10 mouse cellular contexts compared by ENCODE assay signal in the genomic region with DNA sequence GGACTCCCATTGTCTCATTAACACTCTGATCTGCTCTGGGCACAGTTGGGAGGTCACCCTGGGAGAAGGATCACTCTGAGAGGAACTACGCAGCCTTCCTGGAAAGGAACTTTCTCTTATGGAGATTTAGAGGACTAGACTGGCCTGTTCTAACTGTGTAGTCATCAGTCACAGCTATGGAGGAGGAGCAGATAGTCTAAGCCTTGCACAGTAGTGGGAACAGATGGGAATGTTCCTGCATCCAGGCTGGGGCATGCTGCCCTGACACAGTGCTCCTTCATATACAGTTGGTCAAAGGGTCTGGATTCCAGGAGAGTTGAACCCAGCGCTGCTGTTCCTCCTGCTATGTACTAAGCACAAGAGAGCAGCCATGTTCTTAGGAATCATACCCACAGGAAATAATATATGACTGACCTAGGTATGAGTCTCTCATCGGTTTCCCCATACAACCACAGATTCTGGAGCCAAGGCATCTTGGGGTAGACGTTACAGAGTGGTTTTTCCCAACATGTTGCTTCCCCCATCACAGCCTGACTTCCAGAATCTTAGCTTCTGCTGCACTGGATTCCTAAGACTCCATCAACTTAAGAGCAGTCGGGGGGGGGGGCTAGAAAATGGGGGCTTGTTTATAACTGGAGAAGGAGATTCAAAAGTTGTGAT. TPM values are rescaled to one million over a fixed set of nuclear protein-coding genes. Genes with fewer than 3 reads are reported as not detected.
DNase-seq lines count a peak whose midpoint lies in the region; ATAC-seq and TF ChIP-seq lines count a peak whose summit lies in the region.
"Had no signal": no experiment of that assay in that cellular context is flagged by ENCODE, and none has a peak within 500 bp of the region (broad histone marks: within the 10 kb centered on the region; RNA-seq: fewer than 3 reads in every experiment).

No protein-coding gene starts in this region.

- H3K4me1 ChIP-seq in heart, postnatal 0 days (ENCODE audit: control insufficient read depth, insufficient read depth): peaks cover 46% of the 10 kb centered on the region
- H3K4me1 ChIP-seq in lung, embryonic 15.5 days: peaks cover 51% of the 10 kb centered on the region
- peaks cover 49% of the 10 kb centered on the region for H3K4me1 ChIP-seq in embryonic fibroblast, embryonic 13.5 days (ENCODE audit: control insufficient read depth, insufficient read depth, low read length)
- peaks cover 54% of the 10 kb centered on the region for H3K4me1 ChIP-seq in olfactory bulb, adult 2 months (ENCODE audit: control insufficient read depth, insufficient read depth, low read length)

- H3K27me3 ChIP-seq in heart, postnatal 0 days (ENCODE audit: control insufficient read depth, insufficient read depth, low read length): no peaks in the 10 kb centered on the region
- H3K27me3 ChIP-seq in lung, embryonic 15.5 days: no peaks in the 10 kb centered on the region
- H3K27me3 ChIP-seq: neural tube, embryonic 13.5 days had no signal

- no peak overlapping the region for H3K4me2 ChIP-seq in heart, postnatal 0 days (ENCODE audit: low read depth, low read length)
- peak overlapping the region; percentile 14; the same call in 1 of the 2 replicates for H3K4me2 ChIP-seq in lung, embryonic 15.5 days
- H3K4me2 ChIP-seq: midbrain, embryonic 11.5 days; neural tube, embryonic 13.5 days had no signal

- H3K9me3 ChIP-seq in heart, postnatal 0 days (replicated peaks; ENCODE audit: control insufficient read depth, low read length): 0 out of 2 replicates have a peak, but pooled peaks cover 5% of the 10 kb centered on the region
- H3K9me3 ChIP-seq in lung, embryonic 15.5 days: no peaks in the 10 kb centered on the region
- H3K9me3 ChIP-seq: neural tube, embryonic 13.5 days had no signal

- WGBS in heart, postnatal 0 days: 62% methylated on average over 5 of the region's 5 CpGs
- 42% methylated on average over 5 of the region's 5 CpGs for WGBS in lung, embryonic 15.5 days
- WGBS in olfactory bulb, adult 2 months: 71% methylated on average over 5 of the region's 5 CpGs

- no peak overlapping the region; the same call in 1 of the 2 replicates for H3K9ac ChIP-seq in heart, postnatal 0 days (replicated peaks; ENCODE audit: low read depth, low read length)
- H3K9ac ChIP-seq in lung, embryonic 15.5 days: no peak overlapping the region
- H3K9ac ChIP-seq: neural tube, embryonic 13.5 days had no signal

- no peak for TF ChIP-seq EP300 in heart, postnatal 0 days (IDR thresholded peaks at IDR 0.05; ENCODE audit: low read depth)

- H3K27ac ChIP-seq in heart, postnatal 0 days (ENCODE audit: low read depth): peak overlapping the region; percentile 64; the same call in 1 of the 2 replicates
- H3K27ac ChIP-seq in lung, embryonic 15.5 days: peak overlapping the region; percentile 52; the same call in 1 of the 2 replicates
- H3K27ac ChIP-seq in embryonic fibroblast, embryonic 13.5 days (ENCODE audit: insufficient read depth, low read length): peak overlapping the region; percentile 63
- peak overlapping the region; percentile 61 for H3K27ac ChIP-seq in olfactory bulb, adult 2 months (ENCODE audit: insufficient read depth, low read depth, low read length)

- H3K36me3 ChIP-seq in heart, postnatal 0 days (replicated peaks; ENCODE audit: control insufficient read depth, insufficient read depth, low read length): no peaks in the 10 kb centered on the region
- H3K36me3 ChIP-seq in lung, embryonic 15.5 days: no peaks in the 10 kb centered on the region
- H3K36me3 ChIP-seq: neural tube, embryonic 13.5 days had no signal

- TF ChIP-seq POLR2A in embryonic fibroblast, embryonic 13.5 days (IDR thresholded peaks at IDR 0.05; ENCODE audit: low read depth, low read length): no peak
- TF ChIP-seq POLR2A in olfactory bulb, adult 2 months (IDR thresholded peaks at IDR 0.05; ENCODE audit: insufficient read depth, low read depth, low read length): no peak

- H3K4me3 ChIP-seq in heart, postnatal 0 days (ENCODE audit: low read depth, low read length): no peak overlapping the region
- no peak overlapping the region for H3K4me3 ChIP-seq in lung, embryonic 15.5 days
- no peak overlapping the region for H3K4me3 ChIP-seq in embryonic fibroblast, embryonic 13.5 days (ENCODE audit: insufficient read depth, low read length)
- no peak overlapping the region for H3K4me3 ChIP-seq in olfactory bulb, adult 2 months (ENCODE audit: insufficient read depth, low read depth, low read length)
- H3K4me3 ChIP-seq: neural tube, embryonic 13.5 days had no signal

- no peak for ATAC-seq in heart, postnatal 0 days (ENCODE audit: insufficient read depth, low read depth)
- peak; percentile 1; the same call in 1 of the 2 replicates for ATAC-seq in lung, embryonic 15.5 days (ENCODE audit: borderline replicate concordance, extremely low read depth, low FRiP score, low TSS enrichment)
- ATAC-seq in cerebellum, adult (ENCODE audit: insufficient number of reproducible peaks, low FRiP score, low TSS enrichment): no peak

- TF ChIP-seq CTCF in heart, postnatal 0 days (IDR thresholded peaks at IDR 0.05; ENCODE audit: low read depth): no peak
- no peak for TF ChIP-seq CTCF in embryonic fibroblast, embryonic 13.5 days (IDR thresholded peaks at IDR 0.05; ENCODE audit: borderline replicate concordance, insufficient read depth, low read length)
- no peak for TF ChIP-seq CTCF in olfactory bulb, adult 2 months (IDR thresholded peaks at IDR 0.05; ENCODE audit: insufficient read depth, low read depth, low read length)

- no peak for DNase-seq in heart, postnatal 0 days (ENCODE audit: low spot score)
- no peak for DNase-seq in heart, adult 18-20 months
- DNase-seq in lung, postnatal 14 days: no peak
- DNase-seq: adrenal gland, postnatal 25 days had no signal

RNA-seq across cellular contexts. Expression of a gene that starts 58.0 kb away (rescaled TPM):
- total RNA-seq in heart, postnatal 0 days (2014; rRNA removed; ENCODE audit: low replicate concordance): 30.2 and 34.3 TPM in 2 replicates
- polyA plus RNA-seq in heart, postnatal 0 days (2015; fragmentation: Nextera tagmentation; extraction: Ambion mirVana): 22.5 and 25.3 TPM in 2 replicates
- total RNA-seq in heart, adult 18-20 months (2021): 1 to 10 TPM; 6.7 to 8.1 TPM
- polyA plus RNA-seq in lung, embryonic 15.5 days (2015; fragmentation: Nextera tagmentation; extraction: Ambion mirVana): 40.9 and 41.2 TPM in 2 replicates
- 12.0 and 19.0 TPM in 2 replicates for polyA plus RNA-seq in embryonic fibroblast, embryonic 13.5 days (2011; ENCODE audit: insufficient read length, low read depth, missing spikeins)
- not detected in 2 replicates for polyA plus RNA-seq in olfactory bulb, adult 2 months (2012; ENCODE audit: insufficient read depth, insufficient read length, low replicate concordance, missing spikeins)
